Mouse (Mus musculus) adrenal gland, postnatal 25 days (tissue): ENCODE measurements at regions not wholly inside any gene's neighbourhood (a gene's known extent, or its start where the extent isn't known, plus 50 kb on each side); places are given as distances from the start of the nearest gene placed in this dataset.

Source experiments
- DNase-seq: peaks from one replicate; pipeline ENCODE4 v3.0.0; 2021; ENCODE audit warnings: mixed read lengths

DNA sequence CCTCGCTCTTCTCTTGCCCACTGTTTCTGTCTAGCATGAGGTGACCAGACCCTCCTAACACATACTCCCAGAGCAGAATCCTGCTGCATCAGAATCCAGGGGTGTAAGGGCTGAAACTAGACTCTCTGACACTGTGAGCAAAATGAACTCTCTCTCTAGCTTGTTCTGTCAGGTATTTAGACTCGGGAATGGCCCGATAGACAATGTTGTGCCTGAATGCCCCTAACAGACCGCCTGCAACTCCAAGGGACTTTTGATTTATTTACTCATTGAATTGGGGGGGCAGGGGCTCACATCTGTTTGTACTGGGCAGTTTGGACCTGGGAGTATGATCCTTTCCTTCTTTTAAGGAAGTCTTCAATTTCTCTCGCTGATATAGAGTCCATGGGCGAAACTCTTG, 469.3 kb upstream of the Trpc7 start:
- no peak for DNase-seq

DNA sequence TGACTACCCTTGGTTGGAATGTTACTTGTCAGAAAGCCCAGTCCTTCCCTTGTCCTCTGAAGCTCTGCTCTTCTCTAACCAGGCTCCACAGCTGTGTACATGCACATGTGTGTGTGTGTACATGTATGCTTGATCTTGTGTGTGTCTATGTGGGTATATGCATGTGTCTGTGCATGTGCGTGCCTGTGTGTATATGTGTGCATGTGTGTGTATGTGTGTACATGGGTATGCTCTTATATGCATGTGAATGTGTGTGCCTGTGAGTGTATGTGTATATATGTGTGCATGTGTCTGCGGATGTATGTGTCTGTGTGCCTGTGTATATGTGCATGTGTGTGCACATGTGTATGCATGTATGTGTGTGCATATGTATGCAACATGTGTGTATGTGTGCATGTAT, 468.6 kb upstream of the Trpc7 start:
- DNase-seq: no peak

DNA sequence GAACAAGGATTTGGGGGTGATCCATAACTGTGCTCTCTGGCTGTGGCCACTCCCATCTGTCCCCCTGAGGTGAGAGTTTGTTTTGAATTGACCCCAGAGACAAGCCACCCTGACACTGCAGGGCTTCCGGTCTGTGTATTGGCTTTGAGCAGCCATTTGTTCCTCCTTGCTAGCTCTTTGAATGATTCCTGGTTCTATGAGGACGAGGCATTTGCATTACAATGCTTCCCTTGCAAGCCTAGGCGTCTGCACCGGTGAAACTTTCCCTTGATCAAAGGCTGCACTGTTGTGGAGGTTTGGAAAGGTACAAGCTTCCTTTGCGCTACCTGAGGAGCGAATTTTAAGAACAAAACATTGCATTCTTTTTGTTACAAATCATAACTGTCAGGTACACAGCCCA, 466.8 kb upstream of the Trpc7 start:
- no peak for DNase-seq

DNA sequence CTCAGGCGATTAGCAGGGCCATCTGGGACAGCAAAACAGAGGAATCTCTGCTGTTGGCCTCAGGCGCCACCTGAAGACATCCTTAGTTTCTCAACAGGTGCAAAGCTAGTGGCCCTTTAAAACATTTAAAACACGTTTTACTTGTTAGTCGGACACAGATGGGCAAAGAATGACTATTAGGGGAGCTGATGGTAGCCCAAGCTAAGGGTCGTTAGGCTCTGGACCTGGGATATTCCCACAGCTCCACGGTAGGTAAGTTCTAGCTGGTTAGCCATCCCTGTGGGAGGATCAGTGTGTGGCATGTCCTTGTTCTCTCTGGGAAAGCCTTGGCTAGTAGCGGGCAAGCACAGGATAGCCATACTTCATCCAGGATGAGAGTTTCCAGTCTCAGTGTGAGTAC, 465.5 kb upstream of the Trpc7 start:
- no peak for DNase-seq

DNA sequence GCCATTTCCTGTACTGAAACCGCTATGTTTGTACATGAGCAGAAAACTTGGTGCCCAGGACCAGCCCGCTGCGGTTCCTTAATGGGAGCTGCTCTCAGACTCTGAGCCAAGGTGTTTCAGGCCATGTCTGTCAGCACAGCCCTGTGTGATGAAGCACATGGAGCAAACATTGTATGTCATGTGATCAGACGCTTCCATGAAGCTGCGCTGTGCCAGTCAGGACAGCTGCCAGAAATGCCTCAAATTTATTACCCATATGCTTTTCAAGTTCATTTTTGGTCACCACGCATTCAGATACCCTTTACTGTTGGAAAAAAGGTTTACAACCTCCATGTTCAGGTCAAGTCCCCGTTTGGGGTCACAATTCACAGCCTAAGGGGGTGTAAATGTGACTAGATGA, 458.8 kb upstream of the Trpc7 start:
- no peak for DNase-seq

DNA sequence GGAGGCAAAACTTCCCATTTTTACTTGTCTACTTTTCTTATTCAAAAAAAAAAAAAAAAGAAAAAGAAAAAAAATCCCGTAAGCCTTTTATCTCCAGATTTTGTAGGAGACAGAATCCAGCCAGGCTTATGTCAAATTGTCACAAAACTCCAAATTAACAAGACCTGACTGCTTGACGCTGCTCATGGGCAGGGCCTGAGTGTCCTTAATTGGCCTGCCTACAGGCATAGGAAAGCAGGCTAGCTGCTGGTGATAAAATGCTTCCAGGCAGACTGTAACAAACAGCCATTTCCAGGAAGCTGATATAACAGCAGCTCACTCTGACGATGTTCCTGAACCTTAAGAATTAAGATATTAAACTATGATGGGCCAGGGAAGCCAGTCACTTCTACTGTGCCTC, 458.2 kb upstream of the Trpc7 start:
- DNase-seq: no peak

DNA sequence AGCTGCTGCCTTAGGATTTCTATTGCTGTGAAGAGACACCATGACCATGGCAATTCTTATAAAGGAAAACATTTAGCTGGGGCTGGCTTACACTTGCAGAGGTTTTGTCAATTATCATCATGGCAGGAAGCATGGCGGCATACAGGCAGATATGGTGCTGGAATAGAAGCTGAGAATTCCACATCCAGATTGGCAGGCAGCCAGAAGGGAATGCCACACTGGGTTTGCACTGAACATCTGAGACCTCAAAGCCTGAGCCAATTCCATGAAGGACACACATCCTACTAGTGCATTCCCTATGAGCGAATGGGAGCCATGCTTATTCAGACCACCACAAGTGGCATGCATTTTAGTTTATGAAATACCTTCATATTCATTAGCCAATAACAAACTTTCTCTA, 455.0 kb upstream of the Trpc7 start:
- no peak for DNase-seq

DNA sequence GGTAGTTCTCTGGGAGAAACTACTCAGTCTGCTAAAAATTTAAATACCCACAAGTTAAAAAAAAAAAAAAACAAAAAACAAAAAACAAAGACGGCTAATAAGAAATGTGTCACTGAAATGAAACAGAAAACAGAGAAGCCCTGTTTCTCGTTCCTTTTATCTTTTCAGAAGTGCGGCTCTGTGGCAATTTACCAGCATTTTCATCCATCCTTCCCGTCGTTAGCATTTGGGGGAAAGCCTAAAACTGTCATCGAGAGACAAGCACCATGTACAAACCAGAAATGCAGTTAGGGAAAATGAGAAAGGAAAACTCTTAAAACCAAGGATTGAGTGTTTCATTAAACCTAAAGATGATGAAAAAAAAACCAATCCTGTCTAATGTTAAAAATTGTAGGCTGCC, 442.9 kb upstream of the Trpc7 start:
- no peak for DNase-seq

DNA sequence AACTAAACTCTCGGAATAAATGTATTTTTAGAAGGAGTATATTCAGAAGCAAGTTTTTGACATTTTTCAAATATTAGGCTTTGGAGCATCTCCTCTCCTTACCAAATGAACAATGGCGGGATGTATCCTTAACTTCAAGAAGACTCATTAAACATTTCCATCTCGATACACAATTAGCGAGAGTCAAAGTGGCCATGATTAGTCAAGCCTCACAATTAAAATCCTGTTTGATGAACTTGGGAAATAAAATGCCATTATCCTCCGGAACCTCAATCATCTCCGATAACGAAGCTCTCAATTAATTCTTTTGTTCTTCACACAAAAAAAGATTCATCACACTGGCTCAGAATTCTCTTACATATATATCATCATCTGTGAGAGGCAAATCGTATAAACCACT, 440.8 kb upstream of the Trpc7 start:
- no peak for DNase-seq

DNA sequence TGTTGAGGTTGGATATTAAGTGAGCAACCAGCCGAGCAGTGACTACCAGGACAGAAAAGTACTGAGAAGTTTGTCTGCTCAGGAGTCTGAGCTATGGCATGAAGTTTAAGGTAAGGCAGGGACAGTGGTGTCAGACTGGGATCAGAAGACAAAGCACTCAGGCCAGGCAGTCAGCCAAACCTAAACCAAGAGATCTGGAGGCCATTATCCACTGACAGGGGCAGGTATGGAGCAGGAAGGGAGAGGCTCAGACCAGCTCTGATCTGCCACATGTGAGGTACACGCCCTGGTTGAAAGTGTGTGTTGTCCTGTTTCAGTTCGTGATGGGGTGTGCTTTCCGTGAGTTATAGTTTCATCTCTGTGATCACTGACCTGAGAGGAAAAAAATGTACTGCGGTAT, 437.2 kb upstream of the Trpc7 start:
- DNase-seq: no peak

DNA sequence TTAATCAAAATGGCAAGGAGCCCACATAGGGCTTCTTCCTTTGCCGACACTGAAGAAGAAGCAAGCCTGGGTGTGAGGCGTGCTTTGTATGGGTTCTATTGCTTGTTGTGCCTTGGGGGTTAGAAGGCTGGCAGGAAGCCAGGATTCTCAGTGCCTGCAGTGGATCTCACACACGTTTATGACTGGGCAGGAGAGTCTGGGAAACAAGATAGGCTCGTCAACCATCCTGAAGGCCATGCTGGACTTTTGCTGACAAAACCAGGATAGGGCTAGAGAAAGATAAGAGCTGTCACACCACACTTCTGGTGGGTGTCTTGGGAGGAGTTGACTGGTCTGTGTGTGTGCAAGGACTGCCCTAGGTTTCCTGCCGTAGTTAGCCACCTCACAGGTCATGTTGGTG, 436.1 kb upstream of the Trpc7 start:
- DNase-seq: no peak

DNA sequence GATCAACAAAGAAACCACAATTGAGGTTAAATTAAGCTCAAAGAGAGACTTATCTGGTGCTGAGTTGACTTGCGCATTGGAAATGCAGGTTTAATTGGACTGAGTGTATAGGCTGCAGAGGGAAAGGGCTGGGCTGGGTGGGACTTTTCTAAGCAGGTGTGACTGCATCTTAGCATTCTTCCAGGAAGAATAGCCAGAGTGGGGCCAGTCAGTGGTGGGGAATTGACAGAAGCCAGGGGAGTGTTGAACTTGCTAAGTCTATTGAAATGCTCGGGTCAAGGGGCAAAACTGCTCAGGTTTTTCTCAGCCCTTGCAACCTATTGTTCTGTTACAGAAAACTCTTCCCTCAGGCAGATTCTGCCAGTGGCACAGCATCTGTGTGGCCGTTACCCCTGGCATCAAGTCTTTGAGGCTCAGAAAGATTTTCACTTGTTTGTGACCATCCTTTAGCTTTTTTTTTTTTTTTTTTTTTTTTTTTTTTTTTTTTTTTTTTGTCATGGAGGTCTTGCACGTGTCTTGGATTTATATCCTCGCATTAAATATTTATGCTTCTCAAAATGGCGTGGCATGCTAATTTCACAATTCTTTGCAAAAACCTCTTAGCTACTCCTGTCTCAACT, 429.6 kb upstream of the Trpc7 start:
- DNase-seq: no peak

DNA sequence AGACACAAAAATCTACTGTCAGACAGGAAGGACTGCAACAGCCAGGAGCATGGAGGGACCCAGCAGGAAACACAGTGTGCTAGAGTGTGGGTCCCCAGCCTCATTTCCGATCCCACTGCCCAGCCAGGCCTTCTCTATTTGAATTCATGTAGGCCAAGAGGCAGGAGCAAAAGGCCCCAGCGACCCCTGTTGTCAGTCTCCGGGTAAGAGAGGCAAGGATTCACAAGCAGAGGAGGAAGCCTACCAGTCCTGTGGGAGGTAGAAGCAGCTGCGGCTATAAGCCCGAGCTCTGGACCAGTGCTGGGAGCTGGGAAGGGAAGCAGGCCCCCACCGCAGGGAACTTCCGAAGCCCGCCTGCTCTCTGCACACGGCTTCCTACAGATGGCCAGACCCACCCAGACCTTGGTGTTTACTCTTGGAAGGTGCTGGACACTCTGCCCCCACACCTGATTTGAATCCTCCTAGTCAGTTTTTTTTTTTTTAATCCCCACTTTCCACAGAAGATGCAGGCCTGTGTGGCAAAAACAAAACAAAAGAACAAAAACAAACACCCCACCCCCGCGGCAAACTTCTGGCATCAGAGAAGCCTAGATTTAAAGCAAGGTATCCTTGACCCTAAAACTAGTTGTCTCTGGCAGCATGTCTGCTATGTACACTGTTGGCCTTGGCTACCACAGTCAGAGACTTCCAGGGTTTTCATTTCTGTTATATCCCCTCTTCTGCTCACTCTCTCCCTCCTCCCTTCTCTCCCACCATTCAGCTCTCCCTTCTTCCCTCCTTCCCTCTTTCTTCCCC, 420.6 kb upstream of the Trpc7 start:
- DNase-seq: peak; percentile 44

DNA sequence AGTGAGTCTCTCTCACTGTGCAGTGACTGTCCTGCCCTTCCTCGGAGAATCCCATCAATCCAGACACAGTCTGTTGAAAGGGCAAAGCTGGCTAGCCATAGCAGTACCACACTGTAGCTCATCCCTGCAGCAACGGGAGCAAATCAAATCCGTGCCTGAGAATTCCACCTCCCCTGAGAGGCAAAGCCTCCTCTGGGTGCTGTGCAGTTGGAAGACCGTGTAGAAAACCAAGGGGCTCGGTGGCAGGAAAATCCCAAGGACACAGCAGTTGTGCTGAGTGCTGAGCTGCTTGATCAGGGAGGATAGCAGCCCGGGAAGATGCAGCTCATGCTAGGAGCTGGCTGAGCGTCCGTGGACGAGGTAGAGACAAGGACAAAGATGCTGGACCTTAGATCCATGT, 418.7 kb upstream of the Trpc7 start:
- peak; percentile 13 for DNase-seq

DNA sequence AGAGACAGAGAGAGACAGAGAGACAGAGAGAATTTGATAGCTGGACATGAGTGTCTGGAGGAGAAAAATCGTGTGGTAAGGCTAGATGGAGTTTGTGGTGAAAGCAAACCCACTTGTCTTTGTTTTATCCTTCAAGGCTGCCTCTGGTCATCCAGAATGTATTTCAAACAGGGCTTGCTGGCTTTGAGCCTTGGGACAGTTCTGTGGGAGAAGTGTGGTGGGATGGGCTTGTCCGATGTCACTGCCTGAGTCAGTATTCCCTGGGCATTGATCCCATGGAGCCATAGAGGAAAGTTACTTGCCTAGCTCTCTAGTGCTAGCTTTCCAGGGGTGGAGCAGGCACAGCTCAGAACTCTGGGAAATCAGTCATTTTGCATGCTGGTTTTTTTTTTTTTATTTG, 417.9 kb upstream of the Trpc7 start:
- peak; percentile 25 for DNase-seq

DNA sequence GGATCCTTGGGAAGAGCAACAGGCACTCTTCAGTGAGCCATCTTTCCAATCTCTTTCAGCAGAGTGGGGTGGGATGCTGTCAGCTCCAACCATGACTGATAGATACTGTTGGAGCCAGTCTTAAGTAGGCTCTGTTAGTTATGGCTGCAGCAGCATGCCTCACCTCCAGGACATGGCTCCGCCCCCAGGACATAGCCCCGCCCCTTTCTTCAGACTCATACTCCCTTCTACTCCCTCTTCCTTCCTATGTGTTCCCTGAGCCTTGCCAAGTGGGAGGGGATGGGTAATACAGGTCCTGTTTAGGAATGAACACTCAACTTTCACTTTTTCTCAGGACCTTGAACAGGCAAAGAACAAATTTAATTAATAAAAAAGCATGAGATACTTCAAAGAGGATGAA, 415.4 kb upstream of the Trpc7 start:
- DNase-seq: no peak

DNA sequence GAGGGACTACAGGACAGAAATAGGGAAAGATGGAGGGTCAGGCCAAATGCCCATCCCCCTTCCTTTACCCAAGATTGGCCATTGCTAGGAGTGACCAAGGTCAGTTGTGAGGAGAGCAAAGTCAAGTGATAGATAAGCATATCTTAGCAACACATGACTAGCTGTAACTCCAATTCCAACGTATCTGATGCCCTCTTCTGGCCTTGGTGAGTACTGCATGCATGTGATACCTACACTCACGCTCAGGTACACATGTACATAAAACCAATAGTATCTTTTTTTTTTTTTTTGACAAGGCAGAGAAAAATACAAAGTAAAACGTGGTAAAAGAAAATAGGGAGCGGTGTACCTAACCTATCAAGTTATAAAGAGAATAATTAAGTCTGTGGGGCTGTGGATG, 413.8 kb upstream of the Trpc7 start:
- no peak for DNase-seq

DNA sequence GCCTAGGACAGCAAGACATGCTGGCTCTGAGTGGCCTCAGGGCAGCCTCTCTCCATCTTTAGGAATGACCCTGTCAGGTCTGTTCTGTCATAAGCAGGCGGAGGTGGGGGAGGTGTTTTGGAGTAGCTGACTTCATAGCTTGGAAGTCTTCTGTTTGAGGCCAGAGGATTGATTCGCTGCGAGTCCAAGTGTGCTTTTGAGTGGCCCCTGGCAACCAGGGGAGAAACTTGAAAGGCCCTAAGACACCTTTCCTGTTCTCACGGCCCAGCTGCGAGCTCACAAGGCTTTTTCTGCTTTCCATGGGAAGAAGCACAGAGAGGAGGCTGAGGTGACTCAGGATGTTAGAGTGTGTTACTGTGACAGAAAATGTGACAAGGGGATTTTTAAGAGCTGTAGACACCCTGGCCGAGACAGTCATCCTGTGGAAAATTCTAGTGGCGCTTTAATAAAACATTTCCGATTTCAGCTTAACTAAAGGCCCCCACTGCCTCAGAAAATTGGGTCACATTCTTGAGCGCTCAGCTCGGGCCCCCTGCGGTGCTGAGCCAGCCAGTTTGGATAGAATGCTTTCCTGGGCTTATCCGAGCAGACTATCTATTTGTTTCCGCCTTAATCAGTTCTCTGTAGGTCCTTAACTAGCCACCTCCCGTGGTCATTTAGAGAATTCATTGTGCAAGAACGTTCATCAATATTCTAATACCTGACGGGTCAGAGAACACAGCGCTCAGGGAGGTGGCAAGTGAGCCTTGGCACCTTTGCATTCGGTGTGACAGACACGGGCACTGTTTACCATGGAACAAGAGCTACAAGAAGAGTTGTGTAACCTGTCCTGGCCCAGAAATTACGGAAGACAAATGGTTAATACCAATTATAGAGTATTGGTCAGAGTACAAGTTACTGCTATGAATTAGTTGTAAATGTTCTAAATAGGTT, 412.4 kb upstream of the Trpc7 start:
- no peak for DNase-seq

DNA sequence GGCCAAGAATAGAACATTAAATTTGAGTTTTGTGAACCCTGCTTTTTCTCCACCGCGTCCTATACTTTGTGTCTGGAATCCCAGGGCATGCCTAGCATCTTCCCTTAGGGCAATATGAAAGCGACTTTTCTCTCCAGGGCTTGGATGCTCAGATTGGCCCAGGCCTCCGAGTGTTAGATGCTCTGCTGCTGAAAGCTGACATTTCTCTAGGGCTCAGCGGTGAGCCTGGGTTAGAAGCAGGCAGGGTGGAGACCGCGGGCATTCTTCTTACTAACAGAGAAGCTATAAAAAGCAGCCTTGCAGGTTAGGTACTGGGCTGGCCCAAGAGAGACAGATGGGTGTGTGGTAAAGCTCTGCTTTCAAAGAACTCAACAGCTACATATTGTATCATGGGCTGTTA, 409.8 kb upstream of the Trpc7 start:
- DNase-seq: no peak

DNA sequence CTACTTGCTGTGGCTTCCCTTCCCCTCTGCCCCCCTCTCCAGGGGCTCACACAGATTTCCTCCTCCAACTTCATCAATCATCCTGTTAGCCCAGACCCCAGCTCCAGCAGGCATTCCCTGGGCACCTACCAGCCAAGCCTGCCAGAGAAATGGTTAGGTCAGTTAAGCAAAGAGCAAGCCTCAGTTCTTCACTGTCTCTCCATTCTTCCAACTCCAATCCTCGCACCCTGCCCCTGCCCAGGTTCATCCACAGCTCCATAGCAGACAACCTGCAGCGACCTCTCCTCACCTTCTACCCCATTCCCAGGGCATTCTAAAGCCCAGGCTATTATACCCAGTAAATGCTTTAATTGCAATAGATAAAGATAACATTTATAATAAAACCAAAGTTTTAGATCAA, 408.0 kb upstream of the Trpc7 start:
- DNase-seq: no peak

DNA sequence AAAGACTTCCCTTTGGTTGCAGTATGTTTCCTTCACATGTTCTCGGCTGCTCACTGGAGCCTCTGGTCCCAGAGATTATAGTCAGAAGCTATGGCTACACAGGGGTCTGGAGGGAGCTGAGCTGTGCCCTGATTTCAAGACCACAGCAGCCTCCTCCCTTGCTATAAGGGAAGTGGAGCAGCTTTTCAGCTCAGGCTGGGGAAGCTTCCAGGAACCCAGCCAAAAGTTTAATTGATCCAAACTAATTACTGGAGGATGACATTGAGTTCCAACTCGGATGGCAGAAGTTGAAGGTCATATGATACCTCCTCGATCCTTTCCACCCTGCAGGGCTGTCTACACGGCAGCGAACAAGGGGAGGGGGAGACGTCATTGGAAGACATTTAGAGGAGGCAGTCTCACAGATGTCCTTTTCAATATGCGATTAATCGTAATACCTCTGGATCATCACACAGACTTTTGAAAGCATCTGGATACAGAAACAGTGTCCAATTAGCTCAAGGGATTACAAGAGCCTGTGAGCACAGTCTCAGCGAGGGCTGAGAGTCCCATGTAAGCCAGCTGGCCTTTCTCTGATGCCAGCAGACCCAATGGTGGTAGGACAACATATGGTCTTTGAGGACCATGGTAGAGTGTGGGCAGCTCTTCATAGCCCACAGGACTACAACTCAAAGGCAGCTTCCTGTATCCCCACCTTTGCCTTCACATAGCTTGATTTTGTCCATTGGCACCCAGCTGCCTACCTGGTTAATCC, 396.1 kb upstream of the Trpc7 start:
- DNase-seq: no peak

DNA sequence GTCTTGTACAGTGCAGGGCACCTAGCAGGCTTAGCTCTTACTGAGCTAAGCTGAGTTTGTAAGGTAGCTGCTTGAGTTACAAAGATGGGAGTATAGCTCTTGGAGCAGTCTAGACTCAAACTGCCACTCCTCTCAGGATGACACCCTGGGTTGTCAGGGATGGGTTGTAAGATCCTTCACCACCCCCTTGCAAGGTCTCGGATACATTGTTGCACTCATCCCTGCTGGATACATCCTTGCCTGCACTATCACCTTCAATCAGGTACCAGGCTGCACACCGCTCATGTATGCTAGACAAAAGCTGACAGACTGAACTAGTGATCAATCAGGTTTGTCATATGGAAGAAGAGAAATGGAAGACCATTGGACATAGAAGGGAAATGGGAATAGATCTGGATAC, 390.4 kb upstream of the Trpc7 start:
- DNase-seq: no peak

DNA sequence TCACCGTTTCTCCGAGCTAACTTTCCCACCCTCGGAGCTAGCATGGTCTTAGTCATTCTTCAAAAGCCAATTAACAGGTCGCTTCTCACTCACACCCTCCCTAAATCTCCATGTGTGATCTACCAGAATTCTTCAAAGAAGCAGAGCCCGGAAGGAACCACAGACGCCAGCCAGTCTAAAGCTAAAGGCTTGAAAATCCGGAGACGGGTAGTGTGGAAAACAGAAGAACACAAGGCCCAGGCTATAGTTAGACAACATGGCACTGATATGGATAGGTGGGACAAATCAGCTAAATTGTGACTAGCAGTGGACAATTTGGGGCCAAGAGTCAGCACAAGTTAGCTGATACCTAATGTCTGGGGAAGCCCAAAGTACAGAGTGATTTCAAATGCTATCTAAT, 387.0 kb upstream of the Trpc7 start:
- no peak for DNase-seq
